Mouse (Mus musculus): ENCODE measurements around the gene Rsf1.

The Rsf1 gene

GRCm38 (mm10) chr7:97579067-97579975 is at the start of gene Rsf1, which contains the start of gene Aamdc:
TSS of gene Rsf1 (plus strand) at chr7:97579889.
TSS of gene Aamdc (minus strand) at chr7:97579497.
- DNase-seq (ENCODE audit: low read depth, low spot score), result peak; percentile 99

GRCm38 (mm10) chr7:97535531-97535930 is 44.2 kb upstream of the Rsf1 start:
- DNase-seq (ENCODE audit: low read depth, low spot score), result peak; percentile 92

- DNase-seq (ENCODE audit: low read depth, low spot score), result peak; percentile 55
Measured at GRCm38 (mm10) chr7:97536571-97536970, 43.1 kb upstream of the Rsf1 start.

DNA sequence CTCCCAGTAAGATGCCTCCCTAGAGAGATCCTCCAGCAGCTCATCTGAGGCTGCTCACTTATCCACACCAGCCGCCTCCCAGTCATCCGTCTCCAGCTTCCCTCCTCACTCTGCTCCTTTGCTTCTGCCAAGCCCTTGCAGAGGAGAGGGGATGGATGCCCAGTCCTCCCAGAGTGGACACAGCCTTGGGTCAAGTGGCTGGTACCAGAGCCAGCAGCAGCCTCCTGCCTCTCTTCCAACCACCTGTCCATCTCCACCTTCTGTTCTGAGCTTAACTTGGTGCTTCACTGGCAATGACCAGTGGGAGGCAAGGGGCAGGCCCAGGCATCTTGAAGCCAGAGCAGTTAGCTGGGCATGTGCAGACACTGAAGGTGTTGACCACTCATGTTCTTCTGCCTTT is 33.2 kb upstream of the Rsf1 start:
- DNase-seq (ENCODE audit: low read depth, low spot score), result no peak

DNA sequence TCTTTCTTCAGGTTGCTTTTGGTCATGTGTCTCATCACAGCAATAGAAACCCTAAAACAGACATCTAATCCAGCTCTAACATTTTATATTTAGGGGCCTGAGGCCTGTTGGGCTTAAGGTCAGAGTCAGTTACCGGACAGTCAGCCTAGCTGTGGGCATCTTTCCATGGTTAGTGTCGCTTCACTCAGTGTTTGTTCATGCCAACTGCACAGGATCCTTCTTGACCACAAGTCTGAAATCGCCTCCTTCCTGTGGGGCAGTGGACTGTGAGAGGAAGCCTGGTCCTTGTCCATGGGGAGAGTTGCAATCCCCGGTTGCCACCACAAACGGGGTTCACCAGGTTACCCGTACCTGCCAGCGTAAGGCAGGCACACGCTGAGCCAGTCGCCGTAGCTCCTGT is 30.4 kb upstream of the Rsf1 start:
- no peak for DNase-seq (ENCODE audit: low read depth, low spot score)

GRCm38 (mm10) chr7:97550673-97551072 is 29.0 kb upstream of the Rsf1 start:
- no peak for DNase-seq (ENCODE audit: low read depth, low spot score)

- DNase-seq (ENCODE audit: low read depth, low spot score), result peak; percentile 82
Measured at GRCm38 (mm10) chr7:97563576-97563975, 16.1 kb upstream of the Rsf1 start.

DNA sequence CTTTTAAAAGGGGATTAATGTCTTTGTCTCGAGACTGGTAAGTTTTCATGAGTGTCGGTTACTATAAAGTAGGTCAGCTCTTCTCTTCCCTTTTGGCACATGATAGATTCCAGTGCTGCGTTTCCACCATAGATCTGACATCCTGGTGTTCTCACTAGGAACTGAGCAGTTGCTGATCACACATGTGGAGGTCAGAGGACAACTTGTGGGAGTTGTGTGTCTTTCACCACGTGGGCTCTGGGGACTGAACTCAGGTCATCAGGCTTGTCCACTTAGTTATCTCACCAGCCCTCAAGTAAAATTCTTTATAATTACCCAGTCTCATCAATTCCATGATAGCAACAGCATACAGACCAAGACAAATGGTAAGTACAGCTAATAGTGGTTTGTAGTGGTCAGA is 10.3 kb upstream of the Rsf1 start:
- DNase-seq (ENCODE audit: low read depth, low spot score), result no peak

DNA sequence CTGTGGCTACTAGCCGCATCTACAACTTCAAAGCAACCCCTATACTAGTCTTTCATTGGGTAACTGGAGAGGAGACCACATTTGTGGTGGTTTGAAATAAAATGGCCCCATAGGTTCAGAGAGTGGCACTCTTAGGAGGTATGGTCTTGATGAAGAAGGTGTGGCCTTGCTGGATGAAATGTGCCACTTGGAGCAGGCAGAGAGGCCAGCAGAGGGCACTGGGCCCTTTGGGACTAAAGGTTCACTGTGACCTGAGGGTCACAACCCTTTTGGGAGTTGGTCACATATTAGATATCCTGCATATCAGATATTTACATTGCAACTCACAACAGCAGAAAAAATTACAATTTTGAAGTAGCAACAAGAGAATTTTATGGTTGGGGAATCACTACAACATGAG is 9.3 kb upstream of the Rsf1 start:
- no peak for DNase-seq (ENCODE audit: low read depth, low spot score)

DNA sequence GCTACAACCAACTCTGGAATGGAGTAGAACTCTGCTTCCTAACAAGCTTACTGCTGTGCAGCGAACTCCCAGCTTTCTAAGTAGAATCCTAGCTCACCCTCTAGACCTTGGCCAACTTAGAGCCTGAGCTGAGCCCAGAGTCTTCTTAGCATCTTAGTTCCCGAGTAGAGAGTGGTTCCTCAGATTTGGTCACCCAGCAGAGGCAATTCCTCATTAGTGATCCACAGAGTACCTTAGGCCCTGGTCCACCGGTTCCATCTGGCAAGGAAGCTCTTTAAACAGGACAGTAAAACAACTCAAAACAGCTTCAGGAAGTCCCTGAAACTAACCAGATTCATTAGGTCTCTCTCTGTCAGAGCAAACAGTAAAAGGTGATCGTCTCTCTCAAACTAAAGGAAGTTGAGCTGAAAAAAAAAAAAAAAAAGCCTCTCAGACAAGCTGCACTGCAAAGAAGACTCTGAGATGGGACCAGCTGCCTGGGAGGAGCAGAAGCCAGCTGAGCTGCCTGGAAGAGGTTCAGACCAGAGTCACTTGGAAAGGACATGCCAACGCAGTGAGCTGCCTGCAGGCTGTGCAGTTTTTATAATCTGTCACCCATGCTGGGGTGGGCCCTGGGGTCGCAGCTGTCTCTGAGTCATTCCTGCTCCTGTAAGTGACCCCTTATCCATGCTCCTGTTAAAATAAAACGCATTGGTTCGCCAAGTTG is 1.2 kb upstream of the Rsf1 start:
- peak; percentile 63 for DNase-seq (ENCODE audit: low read depth, low spot score)

DNA sequence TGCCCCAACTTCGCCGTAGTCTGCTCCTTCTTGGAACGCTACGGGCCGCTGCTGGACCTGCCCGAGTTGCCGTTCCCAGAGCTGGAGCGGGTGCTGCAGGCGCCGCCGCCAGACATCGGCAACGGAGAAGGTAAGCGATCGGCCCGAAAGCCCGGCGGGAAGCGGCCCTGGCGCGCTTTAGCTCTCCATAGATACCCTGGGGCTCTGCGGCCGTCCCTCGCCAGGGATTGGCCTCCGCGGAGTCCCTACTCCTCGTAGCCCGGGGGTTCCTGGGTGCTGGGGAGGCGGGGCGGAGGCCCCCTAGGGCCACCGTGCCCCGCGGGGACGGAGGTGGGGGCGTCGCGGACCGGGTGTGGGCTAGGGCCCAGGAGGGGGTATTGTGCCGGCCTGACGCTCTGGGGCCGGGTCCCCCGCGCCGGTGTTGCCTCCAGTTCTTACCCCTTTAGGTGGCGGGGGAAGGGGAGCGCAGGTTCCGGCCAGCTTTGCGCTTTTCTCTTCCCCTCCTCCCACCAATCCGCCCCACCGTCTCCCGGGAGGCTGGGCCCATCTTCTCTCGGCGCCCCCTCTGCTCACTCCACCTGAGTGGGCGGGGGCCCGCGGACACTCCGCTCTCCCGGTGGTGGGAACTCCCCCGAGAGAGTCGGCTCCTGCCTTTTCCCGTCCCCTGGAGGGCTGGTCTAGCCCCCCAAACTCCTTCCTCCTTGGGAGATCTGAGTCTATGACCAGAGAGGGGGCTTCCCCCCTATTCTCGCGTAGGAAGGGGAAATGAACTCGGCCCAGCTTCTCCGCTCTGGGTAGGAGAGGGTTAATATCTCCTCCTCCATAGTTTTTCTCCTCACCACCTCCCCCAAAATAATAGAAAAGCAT is 520 bp downstream of the Rsf1 start:
- DNase-seq (ENCODE audit: low read depth, low spot score), result peak; percentile 63

GRCm38 (mm10) chr7:97580843-97581214 is 1.1 kb downstream of the Rsf1 start:
- DNase-seq (ENCODE audit: low read depth, low spot score), result peak; percentile 90

- DNase-seq (ENCODE audit: low read depth, low spot score), result no peak
Measured at GRCm38 (mm10) chr7:97588506-97588905, 8.8 kb downstream of the Rsf1 start.

- peak; percentile 59 for DNase-seq (ENCODE audit: low read depth, low spot score)
Measured at GRCm38 (mm10) chr7:97590488-97590887, 10.8 kb downstream of the Rsf1 start.

- peak; percentile 69 for DNase-seq (ENCODE audit: low read depth, low spot score)
Measured at GRCm38 (mm10) chr7:97591336-97591735, 11.6 kb downstream of the Rsf1 start.

DNA sequence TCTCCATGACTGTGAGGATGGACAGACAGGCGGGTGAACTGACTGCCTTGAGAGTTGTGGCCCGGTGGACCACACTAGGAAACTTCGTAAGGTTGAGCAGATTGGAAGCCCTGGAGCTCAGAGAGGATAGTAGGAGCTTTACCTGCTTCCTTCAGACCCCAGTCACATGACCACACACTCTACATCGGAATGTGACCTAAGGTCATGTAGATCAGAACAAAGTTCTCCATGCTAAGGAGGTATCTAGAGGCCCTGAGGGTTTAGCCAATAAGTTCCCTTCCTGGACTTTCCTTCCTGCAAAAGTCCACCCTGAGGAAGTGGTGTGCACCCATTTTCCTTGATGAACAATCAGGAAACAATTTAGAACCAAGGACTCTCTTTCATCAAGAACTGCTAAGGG is 12.7 kb downstream of the Rsf1 start:
- DNase-seq (ENCODE audit: low read depth, low spot score), result peak; percentile 69

- DNase-seq (ENCODE audit: low read depth, low spot score), result no peak
Measured at GRCm38 (mm10) chr7:97593535-97593934, 13.8 kb downstream of the Rsf1 start.

- peak; percentile 62 for DNase-seq (ENCODE audit: low read depth, low spot score)
Measured at GRCm38 (mm10) chr7:97598548-97598947, 18.9 kb downstream of the Rsf1 start.

GRCm38 (mm10) chr7:97621346-97621745 is 41.7 kb downstream of the Rsf1 start:
- no peak for DNase-seq (ENCODE audit: low read depth, low spot score)

GRCm38 (mm10) chr7:97622676-97623075 is 43.0 kb downstream of the Rsf1 start:
- no peak for DNase-seq (ENCODE audit: low read depth, low spot score)

DNA sequence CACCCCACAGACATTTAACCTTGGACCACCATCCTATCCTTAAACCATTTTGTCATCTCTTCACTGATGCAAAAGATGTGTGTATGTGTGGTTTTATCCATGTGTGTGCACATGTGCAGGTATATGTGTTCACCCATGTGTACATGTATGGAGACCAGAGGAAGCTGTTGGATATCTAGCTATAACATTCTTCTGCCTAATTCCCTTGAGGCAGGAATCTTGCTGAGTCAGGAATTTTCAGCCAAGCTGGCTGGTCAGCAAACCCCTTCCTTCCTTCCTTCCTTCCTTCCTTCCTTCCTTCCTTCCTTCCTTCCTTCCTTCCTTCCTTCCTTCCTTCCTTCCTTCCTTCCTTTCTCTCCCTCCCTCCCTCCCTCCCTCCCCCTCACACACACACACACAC is 43.7 kb downstream of the Rsf1 start:
- DNase-seq (ENCODE audit: low read depth, low spot score), result no peak

- no peak for DNase-seq (ENCODE audit: low read depth, low spot score)
Measured at GRCm38 (mm10) chr7:97629351-97629750, 49.7 kb downstream of the Rsf1 start.
